Mouse (Mus musculus) testis, postnatal 10 days (tissue): ENCODE results near the gene Vps9d1.
A peak's percentile ranks its signal among the peaks of the same experiment; 100 is the strongest.
"Not testable (repeated sequence)": the region's sequence is repeated elsewhere in the genome, so short reads cannot be mapped to it uniquely, and the experiment has no call there.

Source experiments
- DNase-seq: peaks from one replicate; pipeline ENCODE4 v3.0.0; 2021; ENCODE audit warnings: low spot score

The Vps9d1 gene

DNA sequence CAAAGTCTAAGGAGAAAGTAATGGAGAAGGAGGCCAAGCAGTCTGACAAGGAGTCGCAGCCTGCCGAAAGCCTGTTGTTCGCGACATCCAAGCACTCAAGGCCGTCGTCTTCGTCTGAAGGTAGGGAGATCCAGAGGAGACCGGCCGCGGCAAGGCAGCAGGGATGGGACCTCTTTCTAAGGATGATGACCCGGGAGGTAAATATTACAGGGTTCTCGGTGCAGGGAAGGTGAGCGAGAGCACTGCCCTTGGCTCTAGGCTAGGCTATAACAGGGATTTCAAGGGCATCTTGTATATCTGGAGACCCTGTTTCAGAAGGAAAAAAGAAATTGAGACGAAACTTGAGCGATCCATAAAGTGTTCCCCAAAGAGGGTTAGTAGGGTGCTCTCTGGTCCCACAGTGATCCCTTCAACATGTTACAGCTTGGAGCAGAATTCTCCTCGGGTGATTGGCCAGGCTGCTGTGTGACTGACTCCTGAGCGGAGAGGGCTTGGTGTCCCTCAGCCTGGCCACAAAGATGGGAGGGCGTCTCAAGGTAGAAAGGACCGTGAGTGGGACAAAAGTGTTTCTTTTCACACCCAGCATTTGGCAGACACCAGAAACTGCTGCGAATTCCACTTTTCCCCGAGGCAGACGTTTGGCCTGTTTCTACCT is 40.9 kb downstream of the Vps9d1 start:
- DNase-seq, result no peak

DNA sequence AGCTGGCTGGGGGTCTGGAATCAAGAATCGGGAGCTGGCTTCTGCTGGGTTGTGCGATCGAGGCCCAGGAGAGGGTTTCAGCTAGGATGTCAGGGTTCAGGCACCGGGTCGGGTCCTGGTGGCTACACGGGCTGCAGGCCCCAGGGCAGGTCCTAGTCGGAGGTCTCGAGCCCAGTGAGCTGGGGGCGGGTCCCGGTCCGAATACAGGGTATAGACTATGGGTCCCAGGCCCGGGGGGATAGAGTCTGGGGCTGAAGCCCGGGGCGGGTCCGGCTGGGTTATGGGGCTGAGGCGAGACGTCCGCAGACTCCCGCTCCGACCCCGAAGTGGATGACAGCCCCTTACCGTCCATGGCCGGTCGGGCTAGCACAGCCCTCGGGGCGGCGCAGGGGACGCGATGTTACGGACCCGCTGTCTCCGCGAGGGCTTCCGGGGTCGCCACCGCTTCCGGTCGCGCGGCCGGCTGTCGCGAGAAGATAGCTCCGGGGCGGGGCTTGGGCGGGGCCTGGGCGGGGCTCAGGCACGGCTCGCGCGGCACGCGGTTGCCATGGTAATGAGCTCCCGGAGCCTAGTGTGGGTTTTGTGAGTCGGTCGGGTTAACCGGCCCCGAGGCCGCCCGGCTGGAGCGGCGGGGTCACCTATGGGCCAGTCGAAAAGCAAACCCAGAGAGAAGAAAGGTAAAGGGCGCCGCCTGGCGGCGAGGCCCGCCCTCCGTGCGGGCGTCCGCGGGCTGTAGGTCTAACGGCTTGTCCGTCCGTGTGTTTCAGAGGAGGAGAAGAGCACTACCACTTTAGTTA is 41.6 kb downstream of the Vps9d1 start, which contains the start of the genes Chmp1a and Spata33:
TSS of gene Chmp1a (minus strand) at position 443 of the 797 bp plus-strand sequence.
TSS of gene Spata33 (plus strand) at position 512 of the 797 bp plus-strand sequence.
- DNase-seq, result peak; percentile 93

DNA sequence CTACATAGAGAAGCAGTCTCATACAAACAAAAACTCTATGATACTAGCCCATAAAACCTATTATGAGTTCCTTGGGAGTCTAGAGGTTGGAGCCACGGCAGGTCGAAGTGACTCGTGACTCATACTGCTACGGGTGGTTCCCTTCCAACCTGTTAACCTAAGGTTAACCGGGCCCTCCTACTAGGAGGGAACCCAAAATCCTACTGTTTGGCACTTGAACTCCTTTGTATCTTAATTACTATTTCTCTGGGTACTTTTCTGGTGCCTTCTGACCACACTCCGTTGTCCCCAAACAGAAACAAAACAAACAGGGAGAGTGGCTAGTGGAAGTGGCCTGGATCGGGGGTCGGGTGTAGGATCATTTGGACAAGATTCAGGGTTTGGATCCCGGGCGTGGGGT is 42.3 kb downstream of the Vps9d1 start:
- no peak for DNase-seq

- DNase-seq, result no peak
Measured at GRCm38 (mm10) chr8:123203571-123203970, 50.6 kb downstream of the Vps9d1 start.

DNA sequence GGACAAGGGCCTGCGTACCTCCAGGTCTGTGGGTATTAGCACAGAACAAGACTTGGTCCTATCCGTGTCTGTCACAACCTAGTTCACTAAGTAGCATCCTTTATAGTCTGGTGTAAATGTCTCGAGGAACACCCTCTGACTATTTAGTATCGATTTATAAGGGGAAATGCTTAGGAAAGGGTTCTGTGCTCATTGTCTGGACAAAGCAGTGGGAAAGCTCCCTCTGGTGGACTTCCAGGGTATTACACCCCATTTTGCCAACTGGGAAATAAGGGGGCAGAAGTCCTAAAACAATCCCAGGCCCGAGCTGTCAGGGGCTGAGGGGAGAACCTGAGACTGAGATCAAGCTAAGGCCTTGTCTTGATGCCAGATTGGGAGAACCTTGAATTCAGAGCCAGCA is 51.9 kb downstream of the Vps9d1 start:
- peak; percentile 87 for DNase-seq

DNA sequence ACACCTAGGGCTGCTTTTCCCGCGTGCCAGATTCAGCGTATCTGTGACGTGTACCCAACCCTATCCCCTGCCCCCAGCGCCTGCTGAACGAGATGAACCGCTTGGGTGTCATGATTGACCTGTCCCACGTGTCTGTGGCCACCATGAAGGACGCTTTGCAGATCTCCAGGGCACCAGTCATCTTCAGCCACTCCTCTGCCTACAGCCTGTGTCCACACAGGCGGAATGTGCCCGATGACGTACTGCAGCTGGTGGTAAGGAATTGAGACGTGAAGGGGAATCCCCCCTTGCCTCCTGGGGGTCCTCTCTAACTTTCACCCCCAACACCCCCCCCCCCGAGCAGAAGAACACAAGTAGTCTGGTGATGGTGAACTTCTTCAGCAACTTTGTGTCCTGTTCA is 54.3 kb downstream of the Vps9d1 start:
- DNase-seq, result no peak

- DNase-seq, result not testable (repeated sequence)
Measured at GRCm38 (mm10) chr8:123197016-123197415, 57.1 kb downstream of the Vps9d1 start.

- no peak for DNase-seq
Measured at GRCm38 (mm10) chr8:123193771-123194170, 60.4 kb downstream of the Vps9d1 start.
